Mouse (Mus musculus): ENCODE data around the gene Rasip1. TPM values are rescaled to one million over a fixed set of nuclear protein-coding genes. Genes with fewer than 3 reads are reported as not detected.
"Not testable (repeated sequence)": the region's sequence is repeated elsewhere in the genome, so short reads cannot be mapped to it uniquely, and the experiment has no call there.

Gene Rasip1
- polyA plus RNA-seq, 1 experiment from 2014 or later: 6.4 TPM

GRCm38 (mm10) chr7:45644183-45644582, 16.9 kb downstream of the Rasip1 start:
- 3% methylated on average over 18 of the region's 18 CpGs for WGBS
- H3K4me2 ChIP-seq (ENCODE audit: low read depth, severe bottlenecking): peak overlapping the region; percentile 65
- no peaks in the 10 kb centered on the region for H3K27me3 ChIP-seq (ENCODE audit: control insufficient read depth, insufficient read depth, low read length)
- no peaks in the 10 kb centered on the region for H3K36me3 ChIP-seq (ENCODE audit: control insufficient read depth, insufficient read depth, low read length)
- peaks cover 13% of the 10 kb centered on the region for H3K4me1 ChIP-seq (ENCODE audit: control insufficient read depth, insufficient read depth, low read length)
- DNase-seq (ENCODE audit: low spot score): peak; percentile 65
- ATAC-seq (ENCODE audit: insufficient number of reproducible peaks, low FRiP score, low TSS enrichment, low read depth): no peak
- peak overlapping the region; percentile 43; the same call in 1 of the 2 replicates for H3K9ac ChIP-seq (ENCODE audit: low read length)
- no peaks in the 10 kb centered on the region for H3K9me3 ChIP-seq (ENCODE audit: control insufficient read depth, low read length)
- H3K4me3 ChIP-seq (ENCODE audit: low read depth, low read length): peak overlapping the region; percentile 31
- no peak overlapping the region; the same call in 1 of the 2 replicates for H3K27ac ChIP-seq (replicated peaks; ENCODE audit: low read depth, low read length)

- peaks cover 11% of the 10 kb centered on the region for H3K4me1 ChIP-seq (ENCODE audit: control insufficient read depth, insufficient read depth, low read length)
- H3K4me2 ChIP-seq (ENCODE audit: low read depth, severe bottlenecking): peak overlapping the region; percentile 65; the same call in 1 of the 2 replicates
- H3K27me3 ChIP-seq (ENCODE audit: control insufficient read depth, insufficient read depth, low read length): no peaks in the 10 kb centered on the region
- ATAC-seq (ENCODE audit: insufficient number of reproducible peaks, low FRiP score, low TSS enrichment, low read depth): no peak
- H3K27ac ChIP-seq (replicated peaks; ENCODE audit: low read depth, low read length): no peak overlapping the region
- 0 out of 2 replicates have a peak overlapping the region, but pooled peaks have one; percentile 31 for H3K4me3 ChIP-seq (ENCODE audit: low read depth, low read length)
- WGBS: 64% methylated on average over 6 of the region's 6 CpGs
- no peaks in the 10 kb centered on the region for H3K36me3 ChIP-seq (ENCODE audit: control insufficient read depth, insufficient read depth, low read length)
- DNase-seq (ENCODE audit: low spot score): no peak
- H3K9ac ChIP-seq (ENCODE audit: low read length): no peak overlapping the region
- no peaks in the 10 kb centered on the region for H3K9me3 ChIP-seq (ENCODE audit: control insufficient read depth, low read length)
These were observed 17.7 kb downstream of the Rasip1 start for GRCm38 (mm10) chr7:45644872-45645590.

- no peak overlapping the region for H3K9ac ChIP-seq (ENCODE audit: low read length)
- WGBS: 90% methylated on average over 7 of the region's 7 CpGs
- H3K27ac ChIP-seq (replicated peaks; ENCODE audit: low read depth, low read length): no peak overlapping the region
- ATAC-seq (ENCODE audit: insufficient number of reproducible peaks, low FRiP score, low TSS enrichment, low read depth): no peak
- H3K36me3 ChIP-seq (ENCODE audit: control insufficient read depth, insufficient read depth, low read length): no peaks in the 10 kb centered on the region
- no peaks in the 10 kb centered on the region for H3K9me3 ChIP-seq (ENCODE audit: control insufficient read depth, low read length)
- no peak for DNase-seq (ENCODE audit: low spot score)
- H3K27me3 ChIP-seq (ENCODE audit: control insufficient read depth, insufficient read depth, low read length): no peaks in the 10 kb centered on the region
- no peak overlapping the region for H3K4me3 ChIP-seq (ENCODE audit: low read depth, low read length)
- no peak overlapping the region for H3K4me2 ChIP-seq (ENCODE audit: low read depth, severe bottlenecking)
- H3K4me1 ChIP-seq (ENCODE audit: control insufficient read depth, insufficient read depth, low read length): peaks cover 11% of the 10 kb centered on the region
These were observed 18.3 kb downstream of the Rasip1 start for GRCm38 (mm10) chr7:45645591-45645971.

DNA sequence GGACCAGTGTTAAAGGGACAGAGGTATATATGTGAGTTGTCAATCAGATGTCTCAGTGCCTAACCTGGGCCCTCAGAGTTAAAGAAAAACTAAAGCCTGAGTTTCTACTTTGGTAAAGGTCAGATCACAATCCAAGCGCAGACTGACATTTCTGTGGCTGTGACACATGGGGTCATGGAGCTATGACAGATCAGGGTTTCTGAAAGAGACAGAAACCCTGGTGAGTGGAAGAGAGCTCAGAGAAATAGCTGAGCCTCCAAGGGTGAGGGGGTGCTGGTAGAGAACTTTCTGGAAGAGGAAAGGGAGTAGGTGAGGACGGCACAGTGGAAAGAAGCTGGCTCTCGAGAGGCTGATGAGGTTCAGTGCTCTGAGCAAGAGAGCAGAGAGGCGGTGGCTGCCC, 19.4 kb downstream of the Rasip1 start:
- Histone ChIP-seq H3K9ac (ENCODE audit: low read length) (no peak overlapping the region), H3K4me3 (ENCODE audit: low read depth, low read length) (no peak overlapping the region), H3K4me1 (ENCODE audit: control insufficient read depth, insufficient read depth, low read length) (peaks cover 11% of the 10 kb centered on the region), H3K36me3 (ENCODE audit: control insufficient read depth, insufficient read depth, low read length) (no peaks in the 10 kb centered on the region), H3K27ac (replicated peaks; ENCODE audit: low read depth, low read length) (no peak overlapping the region), H3K27me3 (ENCODE audit: control insufficient read depth, insufficient read depth, low read length) (no peaks in the 10 kb centered on the region), H3K4me2 (ENCODE audit: low read depth, severe bottlenecking) (no peak overlapping the region), H3K9me3 (ENCODE audit: control insufficient read depth, low read length) (no peaks in the 10 kb centered on the region)
- DNase-seq (ENCODE audit: low spot score) (no peak), ATAC-seq (ENCODE audit: insufficient number of reproducible peaks, low FRiP score, low TSS enrichment, low read depth) (no peak)
- 78% methylated on average over 4 of the region's 4 CpGs for WGBS

DNA sequence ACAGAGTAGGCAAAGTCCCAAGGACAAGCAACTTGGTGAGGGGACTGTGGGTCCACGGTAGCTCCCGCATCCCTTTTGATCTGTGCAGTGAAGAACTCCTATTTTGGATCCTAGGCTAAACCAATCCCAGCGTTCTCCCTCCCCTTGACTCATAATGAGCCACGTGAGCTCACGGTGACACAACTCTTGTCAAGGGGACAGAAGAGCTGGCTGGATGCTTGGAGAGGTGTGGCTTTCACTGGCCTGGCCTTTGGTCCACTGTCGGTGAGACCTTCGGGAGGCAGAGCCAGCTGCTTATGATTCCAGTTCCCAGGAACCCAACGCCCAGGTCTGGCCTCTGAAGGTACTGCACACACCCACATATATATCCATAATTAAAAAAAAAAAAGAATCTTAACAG, 22.1 kb downstream of the Rasip1 start:
- no peaks in the 10 kb centered on the region for H3K36me3 ChIP-seq (ENCODE audit: control insufficient read depth, insufficient read depth, low read length)
- ATAC-seq (ENCODE audit: insufficient number of reproducible peaks, low FRiP score, low TSS enrichment, low read depth) (no peak), DNase-seq (ENCODE audit: low spot score) (no peak)
- H3K4me1 ChIP-seq (ENCODE audit: control insufficient read depth, insufficient read depth, low read length): peaks cover 3% of the 10 kb centered on the region
- H3K4me3 ChIP-seq (ENCODE audit: low read depth, low read length): no peak overlapping the region
- H3K9ac ChIP-seq (ENCODE audit: low read length): no peak overlapping the region
- 75% methylated on average over 8 of the region's 8 CpGs for WGBS
- H3K9me3 ChIP-seq (ENCODE audit: control insufficient read depth, low read length): no peaks in the 10 kb centered on the region
- no peaks in the 10 kb centered on the region for H3K27me3 ChIP-seq (ENCODE audit: control insufficient read depth, insufficient read depth, low read length)
- H3K4me2 ChIP-seq (ENCODE audit: low read depth, severe bottlenecking): no peak overlapping the region
- H3K27ac ChIP-seq (replicated peaks; ENCODE audit: low read depth, low read length): no peak overlapping the region

DNA sequence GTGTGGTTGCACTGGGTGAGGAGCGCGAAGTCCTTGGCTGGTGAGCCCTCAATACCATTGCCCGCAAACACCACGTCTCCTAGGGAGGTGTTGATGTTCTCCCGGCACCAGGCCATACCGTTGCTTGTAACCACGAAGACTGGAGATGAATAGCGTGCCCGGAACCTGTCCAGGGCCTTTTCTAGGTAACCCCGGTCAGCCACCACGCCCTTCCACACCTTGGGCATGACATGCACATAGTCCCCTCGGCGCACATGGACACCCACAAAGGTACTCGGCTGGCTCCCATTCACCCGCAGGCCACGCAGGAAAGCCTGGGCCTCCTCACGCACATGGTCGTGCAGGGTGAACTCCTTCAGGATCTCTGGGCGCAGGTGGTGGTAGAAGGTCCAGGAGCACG, 23.2 kb downstream of the Rasip1 start:
- not testable (repeated sequence) for H3K4me3 ChIP-seq (ENCODE audit: low read depth, low read length); DNase-seq (ENCODE audit: low spot score); H3K27me3 ChIP-seq (ENCODE audit: control insufficient read depth, insufficient read depth, low read length); H3K36me3 ChIP-seq (ENCODE audit: control insufficient read depth, insufficient read depth, low read length); H3K27ac ChIP-seq (replicated peaks; ENCODE audit: low read depth, low read length); H3K9ac ChIP-seq (ENCODE audit: low read length); H3K9me3 ChIP-seq (ENCODE audit: control insufficient read depth, low read length); H3K4me1 ChIP-seq (ENCODE audit: control insufficient read depth, insufficient read depth, low read length); ATAC-seq (ENCODE audit: insufficient number of reproducible peaks, low FRiP score, low TSS enrichment, low read depth); H3K4me2 ChIP-seq (ENCODE audit: low read depth, severe bottlenecking)
- 92% methylated on average over 19 of the region's 20 CpGs for WGBS

DNA sequence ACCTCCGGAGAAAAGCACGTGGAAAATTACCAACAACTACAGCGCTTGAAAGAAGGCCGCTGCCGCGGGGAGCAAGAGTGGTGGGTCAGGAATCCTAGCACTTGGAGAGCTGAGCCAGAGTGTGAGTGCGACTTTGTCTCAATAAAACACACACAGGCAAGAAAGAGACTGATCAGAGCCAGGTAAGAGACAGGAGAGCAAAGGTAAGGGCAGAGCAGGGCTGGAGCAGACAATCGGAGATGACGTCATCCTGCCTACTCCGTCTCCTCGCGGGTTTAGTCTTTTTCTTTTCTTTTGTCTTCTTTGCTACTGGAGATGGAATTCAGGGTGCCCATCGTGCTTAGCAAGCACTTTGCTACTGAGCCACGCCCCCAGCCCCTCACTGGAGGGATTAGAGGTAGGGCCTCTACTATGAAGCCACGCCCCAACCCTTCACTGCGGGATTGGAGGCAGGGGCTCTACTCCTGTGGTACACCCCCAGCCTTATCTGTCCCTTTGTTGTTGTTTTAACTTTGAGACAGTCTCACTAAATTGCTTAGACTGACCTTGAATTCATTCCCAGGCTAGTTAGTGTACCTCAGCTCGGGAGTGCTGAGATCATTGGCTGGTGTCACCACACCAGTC, 27.2 kb downstream of the Rasip1 start:
- no peaks in the 10 kb centered on the region; the same call in 1 of the 2 replicates for H3K4me1 ChIP-seq (ENCODE audit: control insufficient read depth, insufficient read depth, low read length)
- peak overlapping the region; percentile 28; the same call in 1 of the 2 replicates for H3K4me2 ChIP-seq (ENCODE audit: low read depth, severe bottlenecking)
- no peaks in the 10 kb centered on the region for H3K36me3 ChIP-seq (ENCODE audit: control insufficient read depth, insufficient read depth, low read length)
- no peaks in the 10 kb centered on the region for H3K27me3 ChIP-seq (ENCODE audit: control insufficient read depth, insufficient read depth, low read length)
- H3K9ac ChIP-seq (ENCODE audit: low read length): 0 out of 2 replicates have a peak overlapping the region, but pooled peaks have one; percentile 13
- DNase-seq (ENCODE audit: low spot score): peak; percentile 30
- no peaks in the 10 kb centered on the region; the same call in 1 of the 2 replicates for H3K9me3 ChIP-seq (ENCODE audit: control insufficient read depth, low read length)
- no peak for ATAC-seq (ENCODE audit: insufficient number of reproducible peaks, low FRiP score, low TSS enrichment, low read depth)
- WGBS: 33% methylated on average over 17 of the region's 17 CpGs
- H3K27ac ChIP-seq (replicated peaks; ENCODE audit: low read depth, low read length): no peak overlapping the region
- H3K4me3 ChIP-seq (ENCODE audit: low read depth, low read length): no peak overlapping the region

GRCm38 (mm10) chr7:45660746-45661478, 33.6 kb downstream of the Rasip1 start:
- no peak overlapping the region for H3K4me2 ChIP-seq (ENCODE audit: low read depth, severe bottlenecking)
- H3K9ac ChIP-seq (ENCODE audit: low read length): no peak overlapping the region
- H3K4me3 ChIP-seq (ENCODE audit: low read depth, low read length): no peak overlapping the region
- no peaks in the 10 kb centered on the region for H3K27me3 ChIP-seq (ENCODE audit: control insufficient read depth, insufficient read depth, low read length)
- no peak overlapping the region for H3K27ac ChIP-seq (replicated peaks; ENCODE audit: low read depth, low read length)
- no peaks in the 10 kb centered on the region; the same call in 1 of the 2 replicates for H3K9me3 ChIP-seq (ENCODE audit: control insufficient read depth, low read length)
- H3K36me3 ChIP-seq (ENCODE audit: control insufficient read depth, insufficient read depth, low read length): no peaks in the 10 kb centered on the region
- no peaks in the 10 kb centered on the region for H3K4me1 ChIP-seq (ENCODE audit: control insufficient read depth, insufficient read depth, low read length)
- ATAC-seq (ENCODE audit: insufficient number of reproducible peaks, low FRiP score, low TSS enrichment, low read depth) (no peak), DNase-seq (ENCODE audit: low spot score) (no peak)
- 82% methylated on average over 11 of the region's 11 CpGs for WGBS
